Mouse (Mus musculus) myocyte (in vitro differentiated cells): ENCODE results near the gene Zbtb39. TPM values are rescaled to one million over a fixed set of nuclear protein-coding genes. Genes with fewer than 3 reads are reported as not detected.

ENCODE experiments used
- H3K27me3 ChIP-seq: one replicate; pipeline ENCODE4 v1.6.1; 2011; ENCODE audit not compliant: control insufficient read depth, insufficient read depth, insufficient read length
- H3K36me3 ChIP-seq: one replicate; pipeline ENCODE4 v1.6.1; 2011; ENCODE audit not compliant: control insufficient read depth, insufficient read depth
- H3K4me2 ChIP-seq: one replicate; pipeline ENCODE4 v1.6.1; 2011; ENCODE audit warnings: low read depth, control low read depth
- H3K4me3 ChIP-seq: one replicate; pipeline ENCODE4 v1.5.1; 2011; ENCODE audit warnings: mild to moderate bottlenecking, control low read depth, moderate library complexity
- H3K79me2 ChIP-seq: one replicate; pipeline ENCODE4 v1.6.1; 2011; ENCODE audit not compliant: control insufficient read depth, insufficient read depth
- H3ac ChIP-seq: one replicate; pipeline ENCODE4 v1.6.1; 2011; ENCODE audit not compliant: control insufficient read depth, insufficient read length
- CEBPB ChIP-seq: IDR thresholded peaks from 2 replicates; pipeline ENCODE4 v1.6.1; 2011; ENCODE audit warnings: mild to moderate bottlenecking, moderate library complexity; ENCODE audit not compliant: poor library complexity, insufficient read depth, severe bottlenecking
- E2F4 ChIP-seq: IDR thresholded peaks from one replicate; pipeline ENCODE4 v1.6.1; 2011; ENCODE audit warnings: mild to moderate bottlenecking, control low read depth, moderate library complexity; ENCODE audit not compliant: insufficient read depth
- MAX ChIP-seq: IDR thresholded peaks from one replicate; pipeline ENCODE4 v1.6.1; 2011; ENCODE audit warnings: low read depth, mild to moderate bottlenecking, control low read depth
- MYOD1 ChIP-seq, 3 experiments: IDR thresholded peaks; one replicate each; pipeline ENCODE4 v1.6.1; 2011; ENCODE audit warnings: control low read depth in 2 of 3, low read depth in 2 of 3, mild to moderate bottlenecking in 2 of 3, moderate library complexity in 1 of 3; ENCODE audit not compliant: insufficient read length in 2 of 3, control insufficient read depth in 1 of 3
- MYOG ChIP-seq, 3 experiments: IDR thresholded peaks; one replicate each; pipeline ENCODE4 v1.6.1; 2011; ENCODE audit warnings: control low read depth in 2 of 3, low read depth in 2 of 3, mild to moderate bottlenecking in 2 of 3; ENCODE audit not compliant: insufficient read length in 2 of 3, control insufficient read depth in 1 of 3, insufficient read depth in 1 of 3
- POLR2A ChIP-seq: IDR thresholded peaks from one replicate; pipeline ENCODE4 v1.6.1; 2011; ENCODE audit warnings: low read depth, mild to moderate bottlenecking, control low read depth, moderate library complexity; ENCODE audit not compliant: insufficient read length
- POLR2AphosphoS2 ChIP-seq: IDR thresholded peaks from one replicate; pipeline ENCODE4 v1.6.1; 2011; ENCODE audit warnings: low read depth, control low read depth; ENCODE audit not compliant: insufficient read length
- REST ChIP-seq: IDR thresholded peaks from one replicate; pipeline ENCODE4 v1.6.1; 2011; ENCODE audit warnings: mild to moderate bottlenecking, control low read depth, moderate library complexity; ENCODE audit not compliant: insufficient read depth, insufficient read length
- SRF ChIP-seq: IDR thresholded peaks from one replicate; pipeline ENCODE4 v1.6.1; 2011; ENCODE audit warnings: low read depth; ENCODE audit not compliant: control insufficient read depth, insufficient read length
- TCF12 ChIP-seq: IDR thresholded peaks from one replicate; pipeline ENCODE4 v1.6.1; 2011; ENCODE audit warnings: mild to moderate bottlenecking, control low read depth; ENCODE audit not compliant: poor library complexity, insufficient read depth, severe bottlenecking
- TCF3 ChIP-seq: IDR thresholded peaks from one replicate; pipeline ENCODE4 v1.6.1; 2011; ENCODE audit warnings: low read depth, control low read depth; ENCODE audit not compliant: insufficient read length
- USF1 ChIP-seq: IDR thresholded peaks from one replicate; pipeline ENCODE4 v1.6.1; 2011; ENCODE audit warnings: low read depth, mild to moderate bottlenecking, control low read depth, moderate library complexity
- polyA plus RNA-seq: library from polyadenylated mRNA; unstranded; fragments of >200 nt; fragmentation: generic; extraction: Trizol; gene quantifications from one replicate; pipeline ENCODE4 v1.2.1, GENCODE M21; 2012; ENCODE audit warnings: missing spikeins

The Zbtb39 gene
- polyA plus RNA-seq, 1 experiment = 3.2 TPM

GRCm38 (mm10) chr10:127703299-127703698, 36.0 kb upstream of the Zbtb39 start:
- no peaks in the 10 kb centered on the region for H3K36me3 ChIP-seq
- TF ChIP-seq E2F4 = no peak
- peak; percentile 90 for TF ChIP-seq REST
- TF ChIP-seq TCF12 = no peak
- no peak overlapping the region for H3K4me3 ChIP-seq
- H3K4me2 ChIP-seq = no peak overlapping the region
- H3ac ChIP-seq = no peak overlapping the region
- H3K79me2 ChIP-seq = no peaks in the 10 kb centered on the region
- no peaks in the 10 kb centered on the region for H3K27me3 ChIP-seq

DNA sequence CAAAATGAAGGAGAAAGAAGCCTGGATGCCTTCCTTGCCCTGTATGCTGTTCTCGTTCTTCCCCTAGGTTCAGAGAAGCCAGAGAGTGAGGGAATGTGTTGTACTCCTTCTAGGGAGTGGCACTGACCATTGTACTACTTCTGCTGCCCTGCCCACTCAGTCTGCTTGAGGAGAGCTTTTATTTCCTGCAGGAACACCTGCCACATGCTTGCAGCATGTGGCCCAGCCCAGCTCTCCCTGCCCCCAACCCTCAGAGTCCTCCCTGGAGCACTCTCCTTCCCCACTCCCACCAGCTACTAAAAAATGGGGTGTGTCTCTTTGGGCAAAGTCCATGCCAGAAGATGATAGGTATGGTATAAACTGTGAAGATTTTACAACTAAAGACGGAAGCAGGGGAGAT, 35.0 kb upstream of the Zbtb39 start:
- H3K79me2 ChIP-seq = no peaks in the 10 kb centered on the region
- H3K4me3 ChIP-seq = no peak overlapping the region
- no peaks in the 10 kb centered on the region for H3K27me3 ChIP-seq
- H3K4me2 ChIP-seq = no peak overlapping the region
- H3ac ChIP-seq = no peak overlapping the region
- TF ChIP-seq E2F4 = no peak
- TF ChIP-seq TCF3 = no peak
- peak in 1 of 3 experiments; percentile 72 for TF ChIP-seq MYOD1 (IDR thresholded peaks at IDR 0.05; ENCODE audit: control insufficient read depth in 1 of 3, insufficient read length in 2 of 3, low read depth in 2 of 3)
- TF ChIP-seq CEBPB = no peak
- TF ChIP-seq MAX = no peak
- TF ChIP-seq REST = no peak
- TF ChIP-seq POLR2AphosphoS2 = no peak
- TF ChIP-seq MYOG (IDR thresholded peaks at IDR 0.05; ENCODE audit: control insufficient read depth in 1 of 3, insufficient read depth in 1 of 3, insufficient read length in 2 of 3, low read depth in 2 of 3) = peak in 1 of 3 experiments; percentile 49
- no peaks in the 10 kb centered on the region for H3K36me3 ChIP-seq

- Histone ChIP-seq H3K27me3 (no peaks in the 10 kb centered on the region), H3ac (no peak within 1 kb of the TSS), H3K4me3 (no peak within 1 kb of the TSS), H3K36me3 (no peaks in the 10 kb centered on the region), H3K79me2 (no peaks in the 10 kb centered on the region), H3K4me2 (no peak within 1 kb of the TSS)
- no peak for TF ChIP-seq TCF12
- TF ChIP-seq MYOG (IDR thresholded peaks at IDR 0.05; ENCODE audit: control insufficient read depth in 1 of 3, insufficient read depth in 1 of 3, insufficient read length in 2 of 3, low read depth in 2 of 3) = no peak
- no peak for TF ChIP-seq TCF3
- TF ChIP-seq MAX = no peak
- no peak for TF ChIP-seq POLR2A
- no peak for TF ChIP-seq SRF
- TF ChIP-seq E2F4 = no peak
- TF ChIP-seq CEBPB = no peak
- TF ChIP-seq USF1 = no peak
- TF ChIP-seq REST = no peak
- TF ChIP-seq MYOD1 (IDR thresholded peaks at IDR 0.05; ENCODE audit: control insufficient read depth in 1 of 3, insufficient read length in 2 of 3, low read depth in 2 of 3) = no peak
- no peak for TF ChIP-seq POLR2AphosphoS2
These were observed 34.5 kb upstream of the Zbtb39 start, which contains the start of gene Myo1a for GRCm38 (mm10) chr10:127704766-127705220. Gene Myo1a, plus strand, starts transcription at chr10:127705170.

- Histone ChIP-seq H3K79me2 (no peaks in the 10 kb centered on the region), H3ac (no peak overlapping the region), H3K36me3 (no peaks in the 10 kb centered on the region), H3K4me3 (no peak overlapping the region), H3K27me3 (no peaks in the 10 kb centered on the region), H3K4me2 (no peak overlapping the region)
- TF ChIP-seq MYOD1 (IDR thresholded peaks at IDR 0.05; ENCODE audit: control insufficient read depth in 1 of 3, insufficient read length in 2 of 3, low read depth in 2 of 3) = no peak
- TF ChIP-seq SRF = no peak
- no peak for TF ChIP-seq E2F4
- no peak for TF ChIP-seq POLR2AphosphoS2
- no peak for TF ChIP-seq TCF3
- no peak for TF ChIP-seq POLR2A
- no peak for TF ChIP-seq MYOG (IDR thresholded peaks at IDR 0.05; ENCODE audit: control insufficient read depth in 1 of 3, insufficient read depth in 1 of 3, insufficient read length in 2 of 3, low read depth in 2 of 3)
- no peak for TF ChIP-seq CEBPB
- no peak for TF ChIP-seq TCF12
- no peak for TF ChIP-seq USF1
- TF ChIP-seq REST = no peak
- TF ChIP-seq MAX = no peak
These were observed 33.6 kb upstream of the Zbtb39 start for GRCm38 (mm10) chr10:127705783-127706182.

GRCm38 (mm10) chr10:127707721-127708120, 31.6 kb upstream of the Zbtb39 start:
- Histone ChIP-seq H3K79me2 (no peaks in the 10 kb centered on the region), H3K4me2 (no peak overlapping the region), H3ac (no peak overlapping the region), H3K4me3 (no peak overlapping the region), H3K36me3 (no peaks in the 10 kb centered on the region), H3K27me3 (no peaks in the 10 kb centered on the region)
- TF ChIP-seq CEBPB (no peak), REST (no peak), POLR2AphosphoS2 (no peak), TCF3 (no peak), MYOG (IDR thresholded peaks at IDR 0.05; ENCODE audit: control insufficient read depth in 1 of 3, insufficient read depth in 1 of 3, insufficient read length in 2 of 3, low read depth in 2 of 3) (no peak), POLR2A (no peak), MYOD1 (IDR thresholded peaks at IDR 0.05; ENCODE audit: control insufficient read depth in 1 of 3, insufficient read length in 2 of 3, low read depth in 2 of 3) (no peak), MAX (no peak), USF1 (no peak), TCF12 (no peak), SRF (no peak), E2F4 (no peak)
